Mouse (Mus musculus): Measurements from ENCODE around the gene Dmrta2.

Gene Dmrta2

GRCm38 (mm10) chr4:109977148-109978067 lies at the start of gene Dmrta2:
TSS of gene Dmrta2 (plus strand) at chr4:109978053.
- DNase-seq (ENCODE audit: low read depth, low spot score), result peak; percentile 9

- no peak for DNase-seq (ENCODE audit: low read depth, low spot score)
Observed at GRCm38 (mm10) chr4:109929058-109929457, 48.8 kb upstream of the Dmrta2 start.

GRCm38 (mm10) chr4:109930445-109930844 lies 47.4 kb upstream of the Dmrta2 start:
- DNase-seq (ENCODE audit: low read depth, low spot score), result peak; percentile 41

- no peak for DNase-seq (ENCODE audit: low read depth, low spot score)
Observed at GRCm38 (mm10) chr4:109930935-109931334, 46.9 kb upstream of the Dmrta2 start.

GRCm38 (mm10) chr4:109936557-109936956 lies 41.3 kb upstream of the Dmrta2 start:
- no peak for DNase-seq (ENCODE audit: low read depth, low spot score)

GRCm38 (mm10) chr4:109939291-109939690 lies 38.6 kb upstream of the Dmrta2 start:
- DNase-seq (ENCODE audit: low read depth, low spot score), result no peak

GRCm38 (mm10) chr4:109945554-109945953 lies 32.3 kb upstream of the Dmrta2 start:
- no peak for DNase-seq (ENCODE audit: low read depth, low spot score)

GRCm38 (mm10) chr4:109949307-109949706 lies 28.5 kb upstream of the Dmrta2 start:
- no peak for DNase-seq (ENCODE audit: low read depth, low spot score)

GRCm38 (mm10) chr4:109953509-109953908 lies 24.3 kb upstream of the Dmrta2 start:
- DNase-seq (ENCODE audit: low read depth, low spot score), result no peak

- DNase-seq (ENCODE audit: low read depth, low spot score), result no peak
Observed at GRCm38 (mm10) chr4:109960201-109960935, 17.5 kb upstream of the Dmrta2 start.

GRCm38 (mm10) chr4:109963570-109964279 lies 14.1 kb upstream of the Dmrta2 start:
- DNase-seq (ENCODE audit: low read depth, low spot score), result no peak

- no peak for DNase-seq (ENCODE audit: low read depth, low spot score)
Observed at GRCm38 (mm10) chr4:109969561-109969960, 8.3 kb upstream of the Dmrta2 start.

- no peak for DNase-seq (ENCODE audit: low read depth, low spot score)
Observed at GRCm38 (mm10) chr4:109973991-109974654, 3.7 kb upstream of the Dmrta2 start.

GRCm38 (mm10) chr4:109974655-109975380 lies 3.0 kb upstream of the Dmrta2 start:
- no peak for DNase-seq (ENCODE audit: low read depth, low spot score)

GRCm38 (mm10) chr4:109975381-109976240 lies 2.2 kb upstream of the Dmrta2 start:
- no peak for DNase-seq (ENCODE audit: low read depth, low spot score)

GRCm38 (mm10) chr4:109976273-109977147 lies 1.3 kb upstream of the Dmrta2 start:
- DNase-seq (ENCODE audit: low read depth, low spot score), result no peak

- no peak for DNase-seq (ENCODE audit: low read depth, low spot score)
Observed at GRCm38 (mm10) chr4:109978068-109978857, 410 bp downstream of the Dmrta2 start.

GRCm38 (mm10) chr4:109978858-109979340 lies 1.0 kb downstream of the Dmrta2 start:
- no peak for DNase-seq (ENCODE audit: low read depth, low spot score)

Data from CD4-positive, CD25-positive, alpha-beta regulatory T cell, adult 2 months (primary cell).